Mouse (Mus musculus) ES-Bruce4 (cell line): ENCODE measurements around the gene Srsf10. TPM values are rescaled to one million over a fixed set of nuclear protein-coding genes. Genes with fewer than 3 reads are reported as not detected.
A peak's percentile ranks its signal among the peaks of the same experiment; 100 is the strongest.

Source experiments
- H3K27ac ChIP-seq: 2 replicates; pipeline ENCODE4 v1.5.1; 2012; ENCODE audit warnings: low read length, inconsistent platforms; ENCODE audit not compliant: insufficient read depth
- H3K27me3 ChIP-seq: 2 replicates; pipeline ENCODE4 v1.6.1; 2012; ENCODE audit warnings: mild to moderate bottlenecking, low read length, inconsistent platforms; ENCODE audit not compliant: control insufficient read depth, poor library complexity, insufficient read depth, severe bottlenecking
- H3K36me3 ChIP-seq: 2 replicates; pipeline ENCODE4 v1.6.1; 2012; ENCODE audit warnings: inconsistent platforms, mild to moderate bottlenecking, low read length, moderate library complexity; ENCODE audit not compliant: control insufficient read depth, poor library complexity, insufficient read depth, severe bottlenecking
- H3K4me1 ChIP-seq: one replicate; pipeline ENCODE4 v1.8.1; 2011; ENCODE audit warnings: low read length; ENCODE audit not compliant: control insufficient read depth, insufficient read depth
- H3K4me3 ChIP-seq: 2 replicates; pipeline ENCODE4 v1.5.1; 2011; ENCODE audit warnings: low read depth, mild to moderate bottlenecking, low read length
- H3K9ac ChIP-seq: 2 replicates; pipeline ENCODE4 v1.6.1; 2012; ENCODE audit warnings: low read depth, mild to moderate bottlenecking, inconsistent platforms; ENCODE audit not compliant: poor library complexity, severe bottlenecking
- H3K9me3 ChIP-seq: replicated peaks from 2 replicates; pipeline ENCODE4 v1.6.1; 2012; ENCODE audit warnings: mild to moderate bottlenecking, low read length, inconsistent platforms; ENCODE audit not compliant: control insufficient read depth, poor library complexity, insufficient read depth, severe bottlenecking
- CTCF ChIP-seq: IDR thresholded peaks from one replicate; pipeline ENCODE4 v1.8.1; 2011; ENCODE audit warnings: low read depth, low read length
- EP300 ChIP-seq: IDR thresholded peaks from 2 replicates; pipeline ENCODE4 v1.6.1; 2011; ENCODE audit warnings: low read depth, low read length; ENCODE audit not compliant: insufficient read depth
- POLR2A ChIP-seq: IDR thresholded peaks from one replicate; pipeline ENCODE4 v1.8.1; 2011; ENCODE audit warnings: low read length; ENCODE audit not compliant: insufficient read depth
- polyA plus RNA-seq: library from polyadenylated mRNA; stranded (reverse); fragments of >200 nt; gene quantifications from 2 replicates; pipeline ENCODE4 v1.2.4, GENCODE M21; 2011; ENCODE audit warnings: low read depth; ENCODE audit not compliant: missing spikeins, insufficient read depth, insufficient read length

Srsf10 gene
- polyA plus RNA-seq, 1 experiment, result 302 TPM

- H3K9ac ChIP-seq, result peak overlapping the region; percentile 79
- peaks cover 11% of the 10 kb centered on the region for H3K36me3 ChIP-seq
- H3K4me1 ChIP-seq, result no peaks in the 10 kb centered on the region
- TF ChIP-seq CTCF, result no peak
- H3K27me3 ChIP-seq, result no peaks in the 10 kb centered on the region
- H3K9me3 ChIP-seq, result no peaks in the 10 kb centered on the region
- H3K27ac ChIP-seq, result no peak overlapping the region
- H3K4me3 ChIP-seq, result peak overlapping the region; percentile 85; the same call in 1 of the 2 replicates
Observed at GRCm38 (mm10) chr4:135853987-135854546, 1.5 kb upstream of the Srsf10 start.

- peak overlapping the region; percentile 85 for H3K4me3 ChIP-seq
- peak overlapping the region; percentile 92 for H3K27ac ChIP-seq
- no peaks in the 10 kb centered on the region for H3K4me1 ChIP-seq
Observed at GRCm38 (mm10) chr4:135854630-135855029, 917 bp upstream of the Srsf10 start.

GRCm38 (mm10) chr4:135855080-135855479 lies 467 bp upstream of the Srsf10 start:
- Histone ChIP-seq H3K9me3 (no peaks in the 10 kb centered on the region), H3K9ac (peak overlapping the region; percentile 79), H3K27me3 (no peaks in the 10 kb centered on the region), H3K4me3 (peak overlapping the region; percentile 85), H3K36me3 (peaks cover 20% of the 10 kb centered on the region), H3K27ac (peak overlapping the region; percentile 92), H3K4me1 (no peaks in the 10 kb centered on the region)
- TF ChIP-seq CTCF (no peak), EP300 (no peak), POLR2A (no peak)

More at GRCm38 (mm10) chr4:135854630-135855029, 917 bp upstream of the Srsf10 start:
- Histone ChIP-seq H3K36me3 (peaks cover 16% of the 10 kb centered on the region), H3K9me3 (no peaks in the 10 kb centered on the region), H3K9ac (peak overlapping the region; percentile 79), H3K27me3 (no peaks in the 10 kb centered on the region)
- TF ChIP-seq CTCF (no peak), POLR2A (no peak), EP300 (no peak)

GRCm38 (mm10) chr4:135856223-135857091 lies 910 bp downstream of the Srsf10 start:
- H3K9ac ChIP-seq, result peak overlapping the region; percentile 79
- peak overlapping the region; percentile 90 for H3K27ac ChIP-seq
- no peaks in the 10 kb centered on the region for H3K4me1 ChIP-seq
- H3K27me3 ChIP-seq, result no peaks in the 10 kb centered on the region
- no peaks in the 10 kb centered on the region for H3K9me3 ChIP-seq
- peak overlapping the region; percentile 100 for H3K4me3 ChIP-seq
- no peak for TF ChIP-seq EP300
- no peak for TF ChIP-seq CTCF
- no peak for TF ChIP-seq POLR2A
- peaks cover 31% of the 10 kb centered on the region for H3K36me3 ChIP-seq

DNA sequence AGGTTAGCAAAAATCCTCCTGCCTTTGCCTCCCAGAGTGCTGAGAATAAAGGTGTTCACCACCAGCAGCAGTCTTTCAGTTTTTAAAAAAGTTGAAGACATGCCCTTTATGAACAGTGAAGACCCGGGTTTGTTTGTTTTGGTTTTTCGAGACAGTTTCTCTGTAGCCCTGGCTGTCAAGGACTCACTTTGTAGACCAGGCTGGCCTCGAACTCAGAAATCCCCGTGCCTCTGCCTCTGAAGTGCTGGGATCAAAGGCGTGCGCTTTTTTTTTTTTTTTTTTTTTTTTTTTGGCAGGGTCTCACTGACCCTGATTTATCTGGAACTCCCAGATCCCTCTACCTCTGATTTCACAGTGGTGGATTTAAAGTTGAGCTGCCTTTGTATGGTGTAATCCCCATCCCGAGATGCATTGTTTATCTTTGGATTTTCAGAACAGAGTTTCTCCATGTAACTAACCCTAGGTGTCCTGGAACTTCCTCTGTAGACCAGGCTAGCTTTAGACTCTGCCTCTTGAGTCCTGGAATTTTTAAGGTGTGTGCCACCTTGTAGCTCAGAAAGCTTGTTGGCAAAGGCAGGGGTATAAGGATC lies 2.1 kb downstream of the Srsf10 start:
- no peaks in the 10 kb centered on the region for H3K9me3 ChIP-seq
- no peaks in the 10 kb centered on the region for H3K4me1 ChIP-seq
- no peak overlapping the region for H3K27ac ChIP-seq
- no peaks in the 10 kb centered on the region for H3K27me3 ChIP-seq
- peaks cover 43% of the 10 kb centered on the region for H3K36me3 ChIP-seq
- peak overlapping the region; percentile 62 for H3K4me3 ChIP-seq
- peak overlapping the region; percentile 79 for H3K9ac ChIP-seq
- TF ChIP-seq EP300 (no peak), CTCF (no peak), POLR2A (no peak)

GRCm38 (mm10) chr4:135868996-135869395 lies 13.4 kb downstream of the Srsf10 start:
- Histone ChIP-seq H3K27me3 (no peaks in the 10 kb centered on the region), H3K36me3 (peaks cover 46% of the 10 kb centered on the region), H3K27ac (peak overlapping the region; percentile 28; the same call in 1 of the 2 replicates), H3K4me3 (no peak overlapping the region), H3K9ac (no peak overlapping the region), H3K9me3 (no peaks in the 10 kb centered on the region), H3K4me1 (peaks cover 1% of the 10 kb centered on the region)
- no peak for TF ChIP-seq EP300
- TF ChIP-seq POLR2A, result no peak
- no peak for TF ChIP-seq CTCF
